Mouse (Mus musculus): ENCODE measurements around the gene Ednra. TPM values are rescaled to one million over a fixed set of nuclear protein-coding genes. Genes with fewer than 3 reads are reported as not detected.

Gene Ednra
- total and polyA plus RNA-seq, 2 experiments from 2014 or later, result 4.6 to 7.7 TPM

DNA sequence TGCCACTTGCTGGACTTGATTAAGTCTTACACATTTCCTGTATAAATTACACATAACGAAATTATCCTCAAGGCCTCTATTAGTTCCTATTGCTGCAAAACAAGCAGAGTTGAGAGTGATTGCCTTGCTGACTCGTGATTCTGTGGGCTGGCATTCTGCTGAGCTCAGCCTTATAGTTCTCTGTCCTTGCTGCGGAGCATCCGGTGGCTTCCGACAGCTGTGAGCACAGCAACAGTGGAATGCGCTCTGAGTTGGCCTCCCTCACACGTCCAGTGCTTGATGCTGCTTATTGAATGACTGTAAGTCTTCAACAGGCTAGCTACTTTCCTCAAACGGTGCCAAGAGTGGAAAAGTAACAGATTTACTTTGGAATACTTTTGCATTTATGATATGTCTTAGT lies 40.0 kb upstream of the Ednra start:
- no peaks in the 10 kb centered on the region for H3K4me1 ChIP-seq (ENCODE audit: insufficient read depth, low read length)
- no peaks in the 10 kb centered on the region for H3K36me3 ChIP-seq (ENCODE audit: insufficient read depth, low read length)
- ATAC-seq (no peak), DNase-seq (ENCODE audit: low spot score) (peak; percentile 7)
- H3K27ac ChIP-seq, result no peak overlapping the region
- H3K4me2 ChIP-seq (ENCODE audit: low read depth, low read length), result no peak overlapping the region
- H3K9ac ChIP-seq (replicated peaks; ENCODE audit: low read length), result no peak overlapping the region
- 70% methylated on average over 8 of the region's 8 CpGs for WGBS
- H3K27me3 ChIP-seq (ENCODE audit: insufficient read depth, low read length), result no peaks in the 10 kb centered on the region
- no peaks in the 10 kb centered on the region for H3K9me3 ChIP-seq (ENCODE audit: low read length)
- TF ChIP-seq CTCF (IDR thresholded peaks at IDR 0.05; ENCODE audit: low read depth), result no peak
- H3K4me3 ChIP-seq (ENCODE audit: low read length), result no peak overlapping the region

DNA sequence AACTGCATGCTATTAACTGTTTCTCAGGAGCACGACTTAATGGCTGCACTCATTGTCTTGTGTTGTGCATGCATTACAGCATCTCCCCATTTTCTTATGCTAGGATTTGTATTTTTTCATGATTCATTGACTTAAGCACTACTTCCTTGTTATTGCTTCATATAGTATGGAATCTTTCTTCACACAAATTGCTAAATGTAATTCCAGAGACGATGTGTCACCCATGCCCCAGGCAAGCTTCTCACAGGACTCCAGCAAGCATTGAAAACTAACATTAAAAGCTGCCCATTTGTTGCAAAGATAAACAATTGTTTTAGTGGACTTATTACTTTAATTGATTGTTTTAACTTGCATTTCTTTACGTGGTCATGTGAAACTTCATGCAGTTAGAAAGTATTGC lies 38.7 kb upstream of the Ednra start:
- Histone ChIP-seq H3K4me2 (ENCODE audit: low read depth, low read length) (no peak overlapping the region), H3K4me1 (ENCODE audit: insufficient read depth, low read length) (no peaks in the 10 kb centered on the region), H3K27ac (no peak overlapping the region), H3K36me3 (ENCODE audit: insufficient read depth, low read length) (no peaks in the 10 kb centered on the region), H3K27me3 (ENCODE audit: insufficient read depth, low read length) (no peaks in the 10 kb centered on the region), H3K9me3 (ENCODE audit: low read length) (no peaks in the 10 kb centered on the region), H3K9ac (replicated peaks; ENCODE audit: low read length) (no peak overlapping the region), H3K4me3 (ENCODE audit: low read length) (no peak overlapping the region)
- DNase-seq (ENCODE audit: low spot score), result no peak
- WGBS, result 80% methylated on average over 3 of the region's 3 CpGs
- no peak for ATAC-seq
- TF ChIP-seq CTCF (IDR thresholded peaks at IDR 0.05; ENCODE audit: low read depth), result no peak

DNA sequence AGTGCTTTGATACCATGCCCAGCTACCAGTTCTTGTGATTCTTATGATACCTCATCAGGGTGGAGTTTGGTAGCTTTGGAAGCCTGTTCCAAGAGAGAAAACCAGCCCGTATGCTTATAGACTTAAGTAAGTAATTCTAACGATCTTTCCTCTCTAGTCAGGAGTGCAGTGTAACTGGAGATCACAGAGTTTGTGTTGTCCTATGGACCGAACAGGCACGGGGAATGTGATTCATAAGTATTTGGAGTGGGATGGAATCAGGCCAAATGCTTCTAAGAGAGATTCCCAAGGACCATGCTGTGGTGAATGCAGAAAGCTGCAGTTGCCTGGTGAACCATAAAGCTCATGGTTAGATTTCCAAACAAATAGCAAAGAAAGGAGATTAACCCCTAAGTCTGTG lies 31.2 kb upstream of the Ednra start:
- H3K36me3 ChIP-seq (ENCODE audit: insufficient read depth, low read length), result no peaks in the 10 kb centered on the region
- TF ChIP-seq CTCF (IDR thresholded peaks at IDR 0.05; ENCODE audit: low read depth), result no peak
- DNase-seq (ENCODE audit: low spot score) (no peak), ATAC-seq (no peak)
- WGBS, result 49% methylated on average over 4 of the region's 4 CpGs
- no peak overlapping the region for H3K4me3 ChIP-seq (ENCODE audit: low read length)
- H3K4me2 ChIP-seq (ENCODE audit: low read depth, low read length), result no peak overlapping the region
- no peak overlapping the region for H3K9ac ChIP-seq (replicated peaks; ENCODE audit: low read length)
- H3K27ac ChIP-seq, result no peak overlapping the region
- no peaks in the 10 kb centered on the region for H3K27me3 ChIP-seq (ENCODE audit: insufficient read depth, low read length)
- H3K4me1 ChIP-seq (ENCODE audit: insufficient read depth, low read length), result no peaks in the 10 kb centered on the region
- H3K9me3 ChIP-seq (ENCODE audit: low read length), result no peaks in the 10 kb centered on the region

DNA sequence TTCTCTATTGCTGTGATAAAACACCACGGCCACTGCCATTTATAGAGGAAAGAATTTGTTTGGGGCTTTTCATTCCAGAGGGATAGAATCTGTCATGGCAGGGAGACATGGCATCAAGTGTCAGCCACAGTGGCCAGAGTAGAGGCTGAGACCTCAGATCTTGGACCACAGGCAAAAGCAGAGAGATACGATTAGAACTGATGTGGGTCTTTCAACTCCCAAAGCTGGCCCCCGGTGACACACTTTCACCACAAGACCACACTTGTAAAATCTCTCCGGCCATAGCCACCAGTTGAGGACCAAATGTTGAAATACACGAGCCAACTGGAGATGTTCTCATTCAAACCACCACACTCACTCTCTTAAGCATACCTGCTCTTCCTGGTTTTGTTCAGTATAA lies 29.5 kb upstream of the Ednra start:
- Histone ChIP-seq H3K4me3 (ENCODE audit: low read length) (no peak overlapping the region), H3K9ac (replicated peaks; ENCODE audit: low read length) (no peak overlapping the region), H3K4me1 (ENCODE audit: insufficient read depth, low read length) (no peaks in the 10 kb centered on the region), H3K9me3 (ENCODE audit: low read length) (no peaks in the 10 kb centered on the region), H3K27me3 (ENCODE audit: insufficient read depth, low read length) (no peaks in the 10 kb centered on the region), H3K4me2 (ENCODE audit: low read depth, low read length) (no peak overlapping the region), H3K27ac (no peak overlapping the region), H3K36me3 (ENCODE audit: insufficient read depth, low read length) (no peaks in the 10 kb centered on the region)
- TF ChIP-seq CTCF (IDR thresholded peaks at IDR 0.05; ENCODE audit: low read depth), result no peak
- no peak for ATAC-seq
- DNase-seq (ENCODE audit: low spot score), result no peak
- WGBS, result 89% methylated on average over 5 of the region's 5 CpGs

- no peak overlapping the region for H3K4me2 ChIP-seq (ENCODE audit: low read depth, low read length)
- no peak for TF ChIP-seq CTCF (IDR thresholded peaks at IDR 0.05; ENCODE audit: low read depth)
- DNase-seq (ENCODE audit: low spot score) (no peak), ATAC-seq (no peak)
- no peak overlapping the region for H3K27ac ChIP-seq
- no peak overlapping the region for H3K4me3 ChIP-seq (ENCODE audit: low read length)
- H3K36me3 ChIP-seq (ENCODE audit: insufficient read depth, low read length), result no peaks in the 10 kb centered on the region
- H3K4me1 ChIP-seq (ENCODE audit: insufficient read depth, low read length), result no peaks in the 10 kb centered on the region
- H3K9me3 ChIP-seq (ENCODE audit: low read length), result no peaks in the 10 kb centered on the region
- H3K9ac ChIP-seq (replicated peaks; ENCODE audit: low read length), result no peak overlapping the region
- WGBS, result 68% methylated on average over 3 of the region's 3 CpGs
- H3K27me3 ChIP-seq (ENCODE audit: insufficient read depth, low read length), result no peaks in the 10 kb centered on the region
These were observed 27.8 kb upstream of the Ednra start for GRCm38 (mm10) chr8:77752041-77752440.

- Histone ChIP-seq H3K9me3 (ENCODE audit: low read length) (no peaks in the 10 kb centered on the region), H3K4me2 (ENCODE audit: low read depth, low read length) (no peak overlapping the region), H3K4me1 (ENCODE audit: insufficient read depth, low read length) (no peaks in the 10 kb centered on the region), H3K9ac (replicated peaks; ENCODE audit: low read length) (no peak overlapping the region), H3K27me3 (ENCODE audit: insufficient read depth, low read length) (no peaks in the 10 kb centered on the region), H3K4me3 (ENCODE audit: low read length) (no peak overlapping the region), H3K36me3 (ENCODE audit: insufficient read depth, low read length) (no peaks in the 10 kb centered on the region), H3K27ac (no peak overlapping the region)
- no peak for TF ChIP-seq CTCF (IDR thresholded peaks at IDR 0.05; ENCODE audit: low read depth)
- DNase-seq (ENCODE audit: low spot score) (no peak), ATAC-seq (no peak)
- 69% methylated on average over 4 of the region's 4 CpGs for WGBS
These were observed 26.1 kb upstream of the Ednra start for GRCm38 (mm10) chr8:77750407-77750806.

DNA sequence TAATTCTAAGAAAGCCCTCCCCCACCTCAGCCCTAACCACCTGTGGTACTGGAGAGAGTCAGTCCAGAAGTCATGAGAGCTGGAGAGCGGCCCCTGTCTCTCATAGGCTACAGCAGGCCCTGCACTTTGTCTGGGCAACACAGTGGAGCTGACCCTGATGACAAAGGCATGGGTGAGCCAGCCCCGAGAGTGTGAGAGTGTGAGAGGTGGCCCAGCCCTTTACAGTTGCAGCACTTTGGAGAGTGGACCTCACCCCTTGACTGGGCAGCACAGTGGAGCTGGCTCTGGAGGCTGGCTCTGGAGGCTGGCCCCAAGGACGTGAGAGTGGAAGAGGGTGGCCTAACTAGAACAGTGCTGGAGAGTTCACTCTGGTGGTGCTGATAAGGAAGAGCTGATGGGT lies 20.2 kb upstream of the Ednra start:
- Histone ChIP-seq H3K9ac (replicated peaks; ENCODE audit: low read length) (no peak overlapping the region), H3K27me3 (ENCODE audit: insufficient read depth, low read length) (no peaks in the 10 kb centered on the region), H3K4me2 (ENCODE audit: low read depth, low read length) (no peak overlapping the region), H3K36me3 (ENCODE audit: insufficient read depth, low read length) (no peaks in the 10 kb centered on the region), H3K9me3 (ENCODE audit: low read length) (no peaks in the 10 kb centered on the region), H3K4me1 (ENCODE audit: insufficient read depth, low read length) (no peaks in the 10 kb centered on the region), H3K27ac (no peak overlapping the region), H3K4me3 (ENCODE audit: low read length) (no peak overlapping the region)
- ATAC-seq (no peak), DNase-seq (ENCODE audit: low spot score) (no peak)
- 84% methylated on average over 3 of the region's 3 CpGs for WGBS
- TF ChIP-seq CTCF (IDR thresholded peaks at IDR 0.05; ENCODE audit: low read depth), result no peak
